Mouse (Mus musculus) monocyte, adult 2 months (primary cell): ENCODE results near the gene Runx3.
A peak's percentile ranks its signal among the peaks of the same experiment; 100 is the strongest.

Experiments
- DNase-seq, 2 experiments: peaks; one replicate each; pipeline ENCODE4 v3.0.0; 2022; ENCODE audit warnings: low spot score in 2 of 2, low read depth in 1 of 2

Runx3 gene

GRCm38 (mm10) chr4:135205711-135206600 is 85.5 kb downstream of the Runx3 start:
- DNase-seq = peak; percentile 90 to 93

- no peak for DNase-seq
Measured at GRCm38 (mm10) chr4:135209846-135210245, 89.4 kb downstream of the Runx3 start.

- DNase-seq = peak in 1 of 2 experiments; percentile 48
Measured at GRCm38 (mm10) chr4:135219652-135220051, 99.2 kb downstream of the Runx3 start.

GRCm38 (mm10) chr4:135220641-135221040 is 100.2 kb downstream of the Runx3 start:
- no peak for DNase-seq

- DNase-seq = no peak
Measured at GRCm38 (mm10) chr4:135221632-135222407, 101.4 kb downstream of the Runx3 start.

- DNase-seq = no peak
Measured at GRCm38 (mm10) chr4:135223808-135224207, 103.4 kb downstream of the Runx3 start.

GRCm38 (mm10) chr4:135226008-135226667 is 105.7 kb downstream of the Runx3 start:
- DNase-seq = no peak
